Mouse (Mus musculus): Measurements from ENCODE around the gene Ifna7.
"Not testable (repeated sequence)": the region's sequence is repeated elsewhere in the genome, so short reads cannot be mapped to it uniquely, and the experiment has no call there.

The Ifna7 gene

GRCm38 (mm10) chr4:88815928-88816327, at the start of gene Ifna7:
TSS of gene Ifna7 (plus strand) at chr4:88816228.
- DNase-seq (ENCODE audit: low read depth, low spot score) = no peak

GRCm38 (mm10) chr4:88773534-88773933, 42.5 kb upstream of the Ifna7 start, which contains the start of gene Gm13290:
TSS of gene Gm13290 (plus strand) at chr4:88773834.
- not testable (repeated sequence) for DNase-seq (ENCODE audit: low read depth, low spot score)

GRCm38 (mm10) chr4:88776622-88777021, 39.4 kb upstream of the Ifna7 start, which contains the start of gene Gm13289:
TSS of gene Gm13289 (plus strand) at chr4:88776922.
- DNase-seq (ENCODE audit: low read depth, low spot score) = not testable (repeated sequence)

- DNase-seq (ENCODE audit: low read depth, low spot score) = not testable (repeated sequence)
Observed at GRCm38 (mm10) chr4:88779550-88779949, 36.5 kb upstream of the Ifna7 start, which contains the start of gene Gm13272. TSS of gene Gm13272 (plus strand) at chr4:88779850.

- not testable (repeated sequence) for DNase-seq (ENCODE audit: low read depth, low spot score)
Observed at GRCm38 (mm10) chr4:88780320-88780719, 35.7 kb upstream of the Ifna7 start.

- not testable (repeated sequence) for DNase-seq (ENCODE audit: low read depth, low spot score)
Observed at GRCm38 (mm10) chr4:88781831-88782230, 34.2 kb upstream of the Ifna7 start, which contains the start of gene Ifnz. TSS of gene Ifnz (plus strand) at chr4:88782131.

- not testable (repeated sequence) for DNase-seq (ENCODE audit: low read depth, low spot score)
Observed at GRCm38 (mm10) chr4:88782335-88782734, 33.7 kb upstream of the Ifna7 start.

GRCm38 (mm10) chr4:88785409-88785808, 30.6 kb upstream of the Ifna7 start, which contains the start of gene Gm13276:
TSS of gene Gm13276 (plus strand) at chr4:88785709.
- DNase-seq (ENCODE audit: low read depth, low spot score) = not testable (repeated sequence)

GRCm38 (mm10) chr4:88788402-88788801, 27.6 kb upstream of the Ifna7 start, which contains the start of gene Gm13277:
TSS of gene Gm13277 (plus strand) at chr4:88788632.
- DNase-seq (ENCODE audit: low read depth, low spot score) = not testable (repeated sequence)

GRCm38 (mm10) chr4:88791250-88791649, 24.8 kb upstream of the Ifna7 start, which contains the start of gene Gm13278:
TSS of gene Gm13278 (plus strand) at chr4:88791550.
- not testable (repeated sequence) for DNase-seq (ENCODE audit: low read depth, low spot score)

GRCm38 (mm10) chr4:88793936-88794675, 21.9 kb upstream of the Ifna7 start, which contains the start of gene Gm13275:
TSS of gene Gm13275 (plus strand) at chr4:88794487.
- not testable (repeated sequence) for DNase-seq (ENCODE audit: low read depth, low spot score)

GRCm38 (mm10) chr4:88797097-88797496, 18.9 kb upstream of the Ifna7 start, which contains the start of gene Gm13279:
TSS of gene Gm13279 (plus strand) at chr4:88797397.
- not testable (repeated sequence) for DNase-seq (ENCODE audit: low read depth, low spot score)

- DNase-seq (ENCODE audit: low read depth, low spot score) = not testable (repeated sequence)
Observed at GRCm38 (mm10) chr4:88799365-88799764, 16.7 kb upstream of the Ifna7 start, which contains the start of gene Gm13285. TSS of gene Gm13285 (plus strand) at chr4:88799665.

GRCm38 (mm10) chr4:88802954-88803353, 13.1 kb upstream of the Ifna7 start, which contains the start of gene Gm13287:
TSS of gene Gm13287 (plus strand) at chr4:88803254.
- not testable (repeated sequence) for DNase-seq (ENCODE audit: low read depth, low spot score)

GRCm38 (mm10) chr4:88805231-88805630, 10.8 kb upstream of the Ifna7 start, which contains the start of gene Gm13288:
TSS of gene Gm13288 (plus strand) at chr4:88805531.
- DNase-seq (ENCODE audit: low read depth, low spot score) = not testable (repeated sequence)

GRCm38 (mm10) chr4:88805761-88806160, 10.3 kb upstream of the Ifna7 start:
- DNase-seq (ENCODE audit: low read depth, low spot score) = not testable (repeated sequence)

- DNase-seq (ENCODE audit: low read depth, low spot score) = no peak
Observed at GRCm38 (mm10) chr4:88819659-88820058, 3.6 kb downstream of the Ifna7 start, which contains the start of gene Ifna11. TSS of gene Ifna11 (plus strand) at chr4:88819959.

GRCm38 (mm10) chr4:88822995-88823394, 7.0 kb downstream of the Ifna7 start:
- DNase-seq (ENCODE audit: low read depth, low spot score) = no peak

- DNase-seq (ENCODE audit: low read depth, low spot score) = not testable (repeated sequence)
Observed at GRCm38 (mm10) chr4:88827116-88827515, 11.1 kb downstream of the Ifna7 start, which contains the start of gene Ifna6. TSS of gene Ifna6 (plus strand) at chr4:88827416.

- DNase-seq (ENCODE audit: low read depth, low spot score) = no peak
Observed at GRCm38 (mm10) chr4:88830523-88830922, 14.5 kb downstream of the Ifna7 start.

GRCm38 (mm10) chr4:88835225-88835624, 19.2 kb downstream of the Ifna7 start, which contains the start of gene Ifna5:
TSS of gene Ifna5 (plus strand) at chr4:88835525.
- DNase-seq (ENCODE audit: low read depth, low spot score) = not testable (repeated sequence)

GRCm38 (mm10) chr4:88838828-88839227, 22.8 kb downstream of the Ifna7 start:
- DNase-seq (ENCODE audit: low read depth, low spot score) = no peak
